Mouse (Mus musculus): ENCODE data around the gene Kcnma1. TPM values are rescaled to one million over a fixed set of nuclear protein-coding genes. Genes with fewer than 3 reads are reported as not detected.

Gene Kcnma1
- polyA plus RNA-seq, 1 experiment from 2014 or later = 7.8 TPM

GRCm38 (mm10) chr14:23626925-23627324 lies 387.4 kb downstream of the Kcnma1 start:
- no peak overlapping the region for H3K4me2 ChIP-seq (ENCODE audit: low read depth, low read length)
- no peak overlapping the region for H3K4me3 ChIP-seq (ENCODE audit: low read depth, low read length)
- no peak for ATAC-seq (ENCODE audit: low read depth)
- no peak overlapping the region for H3K9ac ChIP-seq (ENCODE audit: low read depth, low read length)
- no peak overlapping the region for H3K27ac ChIP-seq (replicated peaks; ENCODE audit: low read depth, low read length)
- 45% methylated on average over 6 of the region's 6 CpGs for WGBS
- no peak for DNase-seq (ENCODE audit: low spot score)
- H3K36me3 ChIP-seq (ENCODE audit: control insufficient read depth, insufficient read depth, low read length) = no peaks in the 10 kb centered on the region
- no peaks in the 10 kb centered on the region for H3K27me3 ChIP-seq (replicated peaks; ENCODE audit: control insufficient read depth, insufficient read depth, low read length)
- H3K4me1 ChIP-seq (ENCODE audit: control insufficient read depth, insufficient read depth, low read length) = 0 out of 2 replicates have a peak, but pooled peaks cover 5% of the 10 kb centered on the region
- no peaks in the 10 kb centered on the region for H3K9me3 ChIP-seq (ENCODE audit: control insufficient read depth, low read length)

GRCm38 (mm10) chr14:23626114-23626513 lies 388.2 kb downstream of the Kcnma1 start:
- H3K27ac ChIP-seq (replicated peaks; ENCODE audit: low read depth, low read length) = no peak overlapping the region
- no peaks in the 10 kb centered on the region for H3K36me3 ChIP-seq (ENCODE audit: control insufficient read depth, insufficient read depth, low read length)
- H3K4me1 ChIP-seq (ENCODE audit: control insufficient read depth, insufficient read depth, low read length) = 0 out of 2 replicates have a peak, but pooled peaks cover 5% of the 10 kb centered on the region
- 46% methylated on average over 2 of the region's 2 CpGs for WGBS
- H3K4me3 ChIP-seq (ENCODE audit: low read depth, low read length) = no peak overlapping the region
- no peak for DNase-seq (ENCODE audit: low spot score)
- no peaks in the 10 kb centered on the region for H3K9me3 ChIP-seq (ENCODE audit: control insufficient read depth, low read length)
- no peak for ATAC-seq (ENCODE audit: low read depth)
- H3K9ac ChIP-seq (ENCODE audit: low read depth, low read length) = no peak overlapping the region
- no peaks in the 10 kb centered on the region for H3K27me3 ChIP-seq (replicated peaks; ENCODE audit: control insufficient read depth, insufficient read depth, low read length)
- no peak overlapping the region for H3K4me2 ChIP-seq (ENCODE audit: low read depth, low read length)

DNA sequence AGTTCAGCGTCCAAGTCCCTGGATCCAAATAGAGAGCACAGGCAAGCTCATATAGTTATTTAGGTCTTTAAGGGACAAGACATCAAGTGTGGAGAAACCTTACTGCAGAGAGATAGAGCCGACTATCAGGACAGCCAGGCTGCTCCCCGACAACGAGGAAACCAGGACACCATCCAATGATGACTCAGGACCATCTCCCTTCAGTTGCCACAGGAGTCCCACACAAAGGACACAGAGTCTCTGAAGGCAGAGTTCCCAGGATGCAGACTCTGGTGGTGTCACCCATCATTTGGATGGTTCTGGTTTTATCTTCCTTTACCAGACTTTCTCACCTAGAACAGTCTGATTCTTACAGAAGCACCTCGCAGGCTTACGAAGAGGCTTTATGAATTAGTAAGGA lies 388.9 kb downstream of the Kcnma1 start:
- H3K4me3 ChIP-seq (ENCODE audit: low read depth, low read length) = no peak overlapping the region
- WGBS = 95% methylated on average over 6 of the region's 6 CpGs
- no peaks in the 10 kb centered on the region for H3K27me3 ChIP-seq (replicated peaks; ENCODE audit: control insufficient read depth, insufficient read depth, low read length)

GRCm38 (mm10) chr14:23624455-23624854 lies 389.8 kb downstream of the Kcnma1 start:
- no peaks in the 10 kb centered on the region for H3K27me3 ChIP-seq (replicated peaks; ENCODE audit: control insufficient read depth, insufficient read depth, low read length)
- no peak overlapping the region for H3K4me3 ChIP-seq (ENCODE audit: low read depth, low read length)
- H3K36me3 ChIP-seq (ENCODE audit: control insufficient read depth, insufficient read depth, low read length) = no peaks in the 10 kb centered on the region
- 0 out of 2 replicates have a peak, but pooled peaks cover 5% of the 10 kb centered on the region for H3K4me1 ChIP-seq (ENCODE audit: control insufficient read depth, insufficient read depth, low read length)
- WGBS = 81% methylated on average over 1 of the region's 1 CpGs
- no peak for DNase-seq (ENCODE audit: low spot score)
- H3K4me2 ChIP-seq (ENCODE audit: low read depth, low read length) = no peak overlapping the region
- H3K9ac ChIP-seq (ENCODE audit: low read depth, low read length) = no peak overlapping the region
- H3K27ac ChIP-seq (replicated peaks; ENCODE audit: low read depth, low read length) = no peak overlapping the region
- no peak for ATAC-seq (ENCODE audit: low read depth)
- no peaks in the 10 kb centered on the region for H3K9me3 ChIP-seq (ENCODE audit: control insufficient read depth, low read length)

More for the DNA sequence above, 388.9 kb downstream of the Kcnma1 start:
- 0 out of 2 replicates have a peak, but pooled peaks cover 5% of the 10 kb centered on the region for H3K4me1 ChIP-seq (ENCODE audit: control insufficient read depth, insufficient read depth, low read length)
- no peak overlapping the region for H3K4me2 ChIP-seq (ENCODE audit: low read depth, low read length)
- H3K9ac ChIP-seq (ENCODE audit: low read depth, low read length) = no peak overlapping the region
- DNase-seq (ENCODE audit: low spot score) = no peak
- H3K9me3 ChIP-seq (ENCODE audit: control insufficient read depth, low read length) = no peaks in the 10 kb centered on the region
- ATAC-seq (ENCODE audit: low read depth) = no peak
- no peak overlapping the region for H3K27ac ChIP-seq (replicated peaks; ENCODE audit: low read depth, low read length)
- H3K36me3 ChIP-seq (ENCODE audit: control insufficient read depth, insufficient read depth, low read length) = no peaks in the 10 kb centered on the region

DNA sequence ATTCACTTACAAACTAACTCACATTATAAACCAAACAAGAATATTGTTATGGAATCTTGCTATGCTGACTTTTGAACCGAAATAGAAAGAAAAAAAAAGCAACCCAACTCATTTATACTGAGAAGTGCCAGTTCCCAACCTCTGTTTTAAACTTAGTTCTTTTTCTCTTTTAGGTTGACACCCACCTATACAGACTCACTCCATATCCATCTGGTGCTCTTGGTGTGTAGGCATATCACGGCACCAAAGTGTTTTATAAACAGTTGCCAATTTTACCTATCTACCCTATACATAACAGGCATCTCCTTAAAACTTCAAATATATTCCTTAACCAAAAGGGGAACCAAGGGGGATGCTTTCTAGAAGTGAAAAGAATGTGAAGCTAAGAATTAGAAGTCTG lies 393.6 kb downstream of the Kcnma1 start:
- H3K4me1 ChIP-seq (ENCODE audit: control insufficient read depth, insufficient read depth, low read length) = no peaks in the 10 kb centered on the region
- H3K9ac ChIP-seq (ENCODE audit: low read depth, low read length) = no peak overlapping the region
- H3K27ac ChIP-seq (replicated peaks; ENCODE audit: low read depth, low read length) = no peak overlapping the region
- H3K36me3 ChIP-seq (ENCODE audit: control insufficient read depth, insufficient read depth, low read length) = no peaks in the 10 kb centered on the region
- H3K9me3 ChIP-seq (ENCODE audit: control insufficient read depth, low read length) = no peaks in the 10 kb centered on the region
- no peaks in the 10 kb centered on the region for H3K27me3 ChIP-seq (replicated peaks; ENCODE audit: control insufficient read depth, insufficient read depth, low read length)
- ATAC-seq (ENCODE audit: low read depth) (no peak), DNase-seq (ENCODE audit: low spot score) (no peak)
- no peak overlapping the region for H3K4me2 ChIP-seq (ENCODE audit: low read depth, low read length)
- WGBS = 84% methylated on average over 2 of the region's 2 CpGs
- H3K4me3 ChIP-seq (ENCODE audit: low read depth, low read length) = no peak overlapping the region

GRCm38 (mm10) chr14:23618973-23619372 lies 395.3 kb downstream of the Kcnma1 start:
- 81% methylated on average over 2 of the region's 2 CpGs for WGBS
- no peaks in the 10 kb centered on the region for H3K4me1 ChIP-seq (ENCODE audit: control insufficient read depth, insufficient read depth, low read length)
- no peak for DNase-seq (ENCODE audit: low spot score)

GRCm38 (mm10) chr14:23618081-23618480 lies 396.2 kb downstream of the Kcnma1 start:
- Histone ChIP-seq H3K9me3 (ENCODE audit: control insufficient read depth, low read length) (no peaks in the 10 kb centered on the region), H3K9ac (ENCODE audit: low read depth, low read length) (no peak overlapping the region), H3K27ac (replicated peaks; ENCODE audit: low read depth, low read length) (no peak overlapping the region), H3K36me3 (ENCODE audit: control insufficient read depth, insufficient read depth, low read length) (no peaks in the 10 kb centered on the region), H3K4me1 (ENCODE audit: control insufficient read depth, insufficient read depth, low read length) (no peaks in the 10 kb centered on the region), H3K4me3 (ENCODE audit: low read depth, low read length) (no peak overlapping the region), H3K4me2 (ENCODE audit: low read depth, low read length) (no peak overlapping the region), H3K27me3 (replicated peaks; ENCODE audit: control insufficient read depth, insufficient read depth, low read length) (no peaks in the 10 kb centered on the region)
- ATAC-seq (ENCODE audit: low read depth) (no peak), DNase-seq (ENCODE audit: low spot score) (no peak)
- 52% methylated on average over 1 of the region's 1 CpGs for WGBS

More at GRCm38 (mm10) chr14:23618973-23619372, 395.3 kb downstream of the Kcnma1 start:
- ATAC-seq (ENCODE audit: low read depth) = no peak
- Histone ChIP-seq H3K36me3 (ENCODE audit: control insufficient read depth, insufficient read depth, low read length) (no peaks in the 10 kb centered on the region), H3K27ac (replicated peaks; ENCODE audit: low read depth, low read length) (no peak overlapping the region), H3K4me2 (ENCODE audit: low read depth, low read length) (no peak overlapping the region), H3K4me3 (ENCODE audit: low read depth, low read length) (no peak overlapping the region), H3K9ac (ENCODE audit: low read depth, low read length) (no peak overlapping the region), H3K9me3 (ENCODE audit: control insufficient read depth, low read length) (no peaks in the 10 kb centered on the region), H3K27me3 (replicated peaks; ENCODE audit: control insufficient read depth, insufficient read depth, low read length) (no peaks in the 10 kb centered on the region)

DNA sequence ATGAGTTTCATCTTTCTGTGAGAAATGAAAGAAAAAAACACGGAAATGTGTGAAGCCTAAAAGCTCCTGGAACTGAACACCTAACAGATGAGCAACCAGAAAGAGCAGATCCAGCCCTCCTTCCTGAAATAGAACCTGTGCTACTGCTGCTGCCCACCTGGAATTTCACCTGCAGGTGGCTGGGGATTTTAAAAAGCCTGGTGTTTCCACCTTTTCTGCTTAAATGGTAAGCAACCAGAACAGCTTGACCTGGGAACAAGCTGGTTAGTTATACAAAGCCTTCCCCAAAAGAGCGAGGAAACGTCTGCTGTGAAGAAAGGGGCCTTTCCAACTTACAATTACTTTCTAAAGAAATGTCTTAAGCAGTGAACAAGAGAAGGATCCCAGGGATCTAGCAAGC lies 404.2 kb downstream of the Kcnma1 start:
- DNase-seq (ENCODE audit: low spot score) (no peak), ATAC-seq (ENCODE audit: low read depth) (no peak)
- Histone ChIP-seq H3K4me3 (ENCODE audit: low read depth, low read length) (no peak overlapping the region), H3K27ac (replicated peaks; ENCODE audit: low read depth, low read length) (no peak overlapping the region), H3K9ac (ENCODE audit: low read depth, low read length) (no peak overlapping the region), H3K27me3 (replicated peaks; ENCODE audit: control insufficient read depth, insufficient read depth, low read length) (no peaks in the 10 kb centered on the region), H3K4me2 (ENCODE audit: low read depth, low read length) (no peak overlapping the region), H3K9me3 (ENCODE audit: control insufficient read depth, low read length) (no peaks in the 10 kb centered on the region), H3K36me3 (ENCODE audit: control insufficient read depth, insufficient read depth, low read length) (no peaks in the 10 kb centered on the region), H3K4me1 (ENCODE audit: control insufficient read depth, insufficient read depth, low read length) (no peaks in the 10 kb centered on the region)
- WGBS = 74% methylated on average over 3 of the region's 3 CpGs

DNA sequence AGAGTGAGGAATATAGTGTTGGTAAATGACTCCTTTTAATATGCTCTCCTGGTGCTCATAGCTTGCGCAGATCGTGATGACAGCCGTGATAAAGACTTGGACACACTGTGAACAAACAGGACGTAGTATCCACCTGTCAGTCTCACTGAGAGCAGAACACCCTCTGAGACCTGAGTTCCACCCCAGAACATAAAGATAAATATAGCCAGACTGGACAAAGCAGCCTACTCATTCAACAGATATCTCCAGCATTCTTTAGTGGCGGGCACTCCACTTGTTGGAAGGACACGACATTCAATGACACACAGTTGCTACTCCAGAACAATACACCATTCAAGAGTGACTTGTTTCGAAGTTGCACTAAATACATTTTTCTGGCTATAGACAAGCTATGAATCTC lies 408.6 kb downstream of the Kcnma1 start:
- H3K4me1 ChIP-seq (ENCODE audit: control insufficient read depth, insufficient read depth, low read length) = no peaks in the 10 kb centered on the region
- no peaks in the 10 kb centered on the region for H3K36me3 ChIP-seq (ENCODE audit: control insufficient read depth, insufficient read depth, low read length)
- no peak overlapping the region for H3K9ac ChIP-seq (ENCODE audit: low read depth, low read length)
- no peaks in the 10 kb centered on the region for H3K9me3 ChIP-seq (ENCODE audit: control insufficient read depth, low read length)
- no peak overlapping the region for H3K27ac ChIP-seq (replicated peaks; ENCODE audit: low read depth, low read length)
- no peak overlapping the region for H3K4me3 ChIP-seq (ENCODE audit: low read depth, low read length)
- H3K27me3 ChIP-seq (replicated peaks; ENCODE audit: control insufficient read depth, insufficient read depth, low read length) = no peaks in the 10 kb centered on the region
- DNase-seq (ENCODE audit: low spot score) (no peak), ATAC-seq (ENCODE audit: low read depth) (no peak)
- no peak overlapping the region for H3K4me2 ChIP-seq (ENCODE audit: low read depth, low read length)
- 61% methylated on average over 7 of the region's 7 CpGs for WGBS
